ENCODE assay signal across 11 mouse cellular contexts in genomic region chr4:123819093-123819610, GRCm38 (mm10). TPM values are rescaled to one million over a fixed set of nuclear protein-coding genes. Genes with fewer than 3 reads are reported as not detected.
DNase-seq lines count a peak whose midpoint lies in the region; ATAC-seq and TF ChIP-seq lines count a peak whose summit lies in the region.
"Had no signal": no experiment of that assay in that cellular context is flagged by ENCODE, and none has a peak within 500 bp of the region (broad histone marks: within the 10 kb centered on the region; RNA-seq: fewer than 3 reads in every experiment).

No protein-coding gene starts in this region.

- H3K36me3 ChIP-seq in forebrain, postnatal 0 days (ENCODE audit: insufficient read depth) = no peaks in the 10 kb centered on the region
- H3K36me3 ChIP-seq in forebrain, embryonic 10.5 days (replicated peaks) = no peaks in the 10 kb centered on the region
- no peaks in the 10 kb centered on the region for H3K36me3 ChIP-seq in liver, embryonic 14.5 days (replicated peaks; ENCODE audit: control insufficient read depth, insufficient read depth, low read depth)
- H3K36me3 ChIP-seq in hindbrain, postnatal 0 days (ENCODE audit: insufficient read depth, low read length) = no peaks in the 10 kb centered on the region
- no peaks in the 10 kb centered on the region for H3K36me3 ChIP-seq in small intestine, adult 2 months (ENCODE audit: control insufficient read depth, insufficient read depth, low read length)
- H3K36me3 ChIP-seq: heart, embryonic 15.5 days; limb, embryonic 15.5 days had no signal

- no peak for TF ChIP-seq EP300 in liver, embryonic 14.5 days (IDR thresholded peaks at IDR 0.05; ENCODE audit: low read depth)

- H3K4me2 ChIP-seq in forebrain, postnatal 0 days (ENCODE audit: low read depth) = no peak overlapping the region
- no peak overlapping the region for H3K4me2 ChIP-seq in liver, embryonic 14.5 days (ENCODE audit: low read depth)
- H3K4me2 ChIP-seq in hindbrain, postnatal 0 days (ENCODE audit: low read depth, low read length) = no peak overlapping the region
- H3K4me2 ChIP-seq: heart, embryonic 15.5 days; limb, embryonic 15.5 days had no signal

- H3K27me3 ChIP-seq in forebrain, postnatal 0 days (ENCODE audit: insufficient read depth, low read length) = no peaks in the 10 kb centered on the region
- no peaks in the 10 kb centered on the region for H3K27me3 ChIP-seq in forebrain, embryonic 10.5 days (ENCODE audit: poor library complexity, severe bottlenecking)
- H3K27me3 ChIP-seq in liver, embryonic 14.5 days (ENCODE audit: control insufficient read depth, insufficient read depth, low read length) = no peaks in the 10 kb centered on the region
- H3K27me3 ChIP-seq in hindbrain, postnatal 0 days (ENCODE audit: insufficient read depth, low read length) = no peaks in the 10 kb centered on the region
- H3K27me3 ChIP-seq in small intestine, adult 2 months (ENCODE audit: control insufficient read depth, insufficient read depth, low read length) = no peaks in the 10 kb centered on the region
- H3K27me3 ChIP-seq: heart, embryonic 15.5 days; limb, embryonic 15.5 days had no signal

- peak; percentile 64 for TF ChIP-seq CTCF in forebrain, postnatal 0 days (IDR thresholded peaks at IDR 0.05; ENCODE audit: low read depth)
- peak; percentile 29 for TF ChIP-seq CTCF in liver, embryonic 14.5 days (IDR thresholded peaks at IDR 0.05; ENCODE audit: low read depth)
- TF ChIP-seq CTCF in hindbrain, postnatal 0 days (IDR thresholded peaks at IDR 0.05; ENCODE audit: low read depth) = peak; percentile 71
- peak; percentile 33; the same call in 1 of the 2 replicates for TF ChIP-seq CTCF in small intestine, adult 2 months (IDR thresholded peaks at IDR 0.05; ENCODE audit: extremely low read depth, insufficient read length, insufficient replicate concordance, low read depth, low read length)

- H3K27ac ChIP-seq in forebrain, postnatal 0 days (ENCODE audit: low read depth, low read length) = no peak overlapping the region
- H3K27ac ChIP-seq in forebrain, embryonic 10.5 days = no peak overlapping the region
- H3K27ac ChIP-seq in liver, embryonic 14.5 days = no peak overlapping the region
- H3K27ac ChIP-seq in hindbrain, postnatal 0 days = peak overlapping the region; percentile 26; the same call in 1 of the 2 replicates
- no peak overlapping the region for H3K27ac ChIP-seq in small intestine, adult 2 months (ENCODE audit: insufficient read depth, low read depth, low read length)
- H3K27ac ChIP-seq: heart, embryonic 15.5 days; limb, embryonic 15.5 days had no signal

- TF ChIP-seq POLR2A in small intestine, adult 2 months (IDR thresholded peaks at IDR 0.05; ENCODE audit: low read depth, low read length) = no peak

- H3K4me1 ChIP-seq in forebrain, postnatal 0 days (ENCODE audit: insufficient read depth) = no peaks in the 10 kb centered on the region
- peaks cover 8% of the 10 kb centered on the region for H3K4me1 ChIP-seq in forebrain, embryonic 10.5 days
- H3K4me1 ChIP-seq in liver, embryonic 14.5 days (replicated peaks; ENCODE audit: control insufficient read depth in 2 of 2, insufficient read depth in 2 of 2, low read length in 1 of 2) = no peaks in the 10 kb centered on the region
- H3K4me1 ChIP-seq in hindbrain, postnatal 0 days (ENCODE audit: insufficient read depth, low read length) = no peaks in the 10 kb centered on the region; the same call in 1 of the 2 replicates
- peaks cover 10% of the 10 kb centered on the region; the same call in 1 of the 2 replicates for H3K4me1 ChIP-seq in small intestine, adult 2 months (ENCODE audit: control insufficient read depth, insufficient read depth, insufficient read length, low read length)
- H3K4me1 ChIP-seq: heart, embryonic 15.5 days; limb, embryonic 15.5 days had no signal

- peak; percentile 52 for DNase-seq in forebrain, postnatal 0 days
- no peak for DNase-seq in forebrain, embryonic 10.5 days (ENCODE audit: extremely low spot score, low spot score)
- no peak for DNase-seq in liver, embryonic 14.5 days (ENCODE audit: low read depth in 3 of 3, low spot score in 3 of 3)
- no peak for DNase-seq in liver
- DNase-seq in hindbrain, postnatal 0 days (ENCODE audit: low spot score) = peak; percentile 66
- no peak for DNase-seq in gastrocnemius, postnatal 4 days (ENCODE audit: low spot score in 2 of 2)
- no peak for DNase-seq in cerebellum, adult 9-10 months
- DNase-seq: cerebellum, postnatal 36 days had no signal

- H3K9ac ChIP-seq in forebrain, postnatal 0 days = no peak overlapping the region
- no peak overlapping the region for H3K9ac ChIP-seq in liver, embryonic 14.5 days (replicated peaks)
- H3K9ac ChIP-seq in hindbrain, postnatal 0 days (replicated peaks; ENCODE audit: low read length) = no peak overlapping the region
- H3K9ac ChIP-seq: heart, embryonic 15.5 days; limb, embryonic 15.5 days had no signal

- WGBS in forebrain, postnatal 0 days = 34% methylated on average over 4 of the region's 4 CpGs
- 45% methylated on average over 4 of the region's 4 CpGs for WGBS in forebrain, embryonic 10.5 days
- 44% methylated on average over 4 of the region's 4 CpGs for WGBS in liver, embryonic 14.5 days (ENCODE audit: insufficient replicate concordance)
- 23% methylated on average over 4 of the region's 4 CpGs for WGBS in hindbrain, postnatal 0 days
- 76% methylated on average over 4 of the region's 4 CpGs for WGBS in small intestine, adult 2 months

- no peak overlapping the region for H3K4me3 ChIP-seq in forebrain, postnatal 0 days (ENCODE audit: low read depth, low read length)
- no peak overlapping the region for H3K4me3 ChIP-seq in forebrain, embryonic 10.5 days
- H3K4me3 ChIP-seq in liver, embryonic 14.5 days (ENCODE audit: insufficient read depth in 1 of 2, low read depth in 2 of 2, low read length in 2 of 2) = no peak overlapping the region
- H3K4me3 ChIP-seq in hindbrain, postnatal 0 days (ENCODE audit: low read length) = no peak overlapping the region
- H3K4me3 ChIP-seq in small intestine, adult 2 months (ENCODE audit: low read depth, low read length) = no peak overlapping the region
- H3K4me3 ChIP-seq: heart, embryonic 15.5 days; limb, embryonic 15.5 days had no signal

- ATAC-seq in forebrain, postnatal 0 days = peak; percentile 73
- ATAC-seq in liver, embryonic 14.5 days (ENCODE audit: insufficient read depth) = no peak
- peak; percentile 69; the same call in 1 of the 2 replicates for ATAC-seq in hindbrain, postnatal 0 days

- no peaks in the 10 kb centered on the region for H3K9me3 ChIP-seq in forebrain, postnatal 0 days (ENCODE audit: low read length)
- H3K9me3 ChIP-seq in forebrain, embryonic 10.5 days = no peaks in the 10 kb centered on the region
- H3K9me3 ChIP-seq in liver, embryonic 14.5 days (ENCODE audit: control insufficient read depth, low read length) = no peaks in the 10 kb centered on the region
- H3K9me3 ChIP-seq in hindbrain, postnatal 0 days (ENCODE audit: low read length) = no peaks in the 10 kb centered on the region
- H3K9me3 ChIP-seq: heart, embryonic 15.5 days; limb, embryonic 15.5 days had no signal

RNA-seq across cellular contexts. Expression of gene Rhbdl2, which starts 31.5 kb away (rescaled TPM):
- 0.48 and 0.54 TPM in 2 replicates for total RNA-seq in forebrain, postnatal 0 days (2014; rRNA removed)
- 0.73 and 0.86 TPM in 2 replicates for polyA plus RNA-seq in forebrain, postnatal 0 days (2015; fragmentation: Nextera tagmentation; extraction: Ambion mirVana)
- polyA plus RNA-seq in forebrain, embryonic 10.5 days (2016; fragmentation: Nextera tagmentation; extraction: Ambion mirVana) = 0.21 and 0.26 TPM in 2 replicates
- not detected in 2 replicates for polyA plus RNA-seq in liver, embryonic 14.5 days (2012; rRNA removed)
- not detected in 2 replicates for polyA plus RNA-seq in liver, embryonic 14.5 days (2014; fragmentation: Nextera tagmentation; extraction: Ambion mirVana)
- 1.8 and 7.0 TPM in 2 replicates for total RNA-seq in hindbrain, postnatal 0 days (2014; rRNA removed)
- 1.5 and 1.8 TPM in 2 replicates for polyA plus RNA-seq in hindbrain, postnatal 0 days (2015; fragmentation: Nextera tagmentation; extraction: Ambion mirVana)
- 3.3 and 6.2 TPM in 2 replicates for polyA plus RNA-seq in small intestine, adult 2 months (2012; rRNA removed)
- under 1 TPM in 1 of 2 experiments, not detected in 1; 0.29 TPM for total RNA-seq in gastrocnemius, postnatal 4 days (2021)

RNA-seq across cellular contexts. Expression of gene 4933427I04Rik, which starts 40.3 kb away (rescaled TPM):
- total RNA-seq in forebrain, postnatal 0 days (2014; rRNA removed) = not detected in 2 replicates
- polyA plus RNA-seq in forebrain, postnatal 0 days (2015; fragmentation: Nextera tagmentation; extraction: Ambion mirVana) = 0.09 and 0.11 TPM in 2 replicates
- polyA plus RNA-seq in forebrain, embryonic 10.5 days (2016; fragmentation: Nextera tagmentation; extraction: Ambion mirVana) = not detected in 2 replicates
- polyA plus RNA-seq in liver, embryonic 14.5 days (2012; rRNA removed) = not detected in 2 replicates
- polyA plus RNA-seq in liver, embryonic 14.5 days (2014; fragmentation: Nextera tagmentation; extraction: Ambion mirVana) = not detected in 2 replicates
- total RNA-seq in hindbrain, postnatal 0 days (2014; rRNA removed) = not detected in 2 replicates
- 0.10 and 0.18 TPM in 2 replicates for polyA plus RNA-seq in hindbrain, postnatal 0 days (2015; fragmentation: Nextera tagmentation; extraction: Ambion mirVana)
- polyA plus RNA-seq in small intestine, adult 2 months (2012; rRNA removed) = not detected in 2 replicates
- total RNA-seq in gastrocnemius, postnatal 4 days (2021) = not detected
- polyA plus RNA-seq: heart, embryonic 15.5 days had no signal

Comparison
In these comparisons a context has a peak if more than half of its experiments do, and no peak if none do; other contexts are left out.
1. DNase-seq: peak in forebrain, postnatal 0 days (single experiment) and hindbrain, postnatal 0 days (single experiment); none in forebrain, embryonic 10.5 days (single experiment), liver, embryonic 14.5 days (0 of 3), liver (single experiment), gastrocnemius, postnatal 4 days (0 of 2) and cerebellum, adult 9-10 months (single experiment).
2. Peak in every context shown above with its lines, with median percentiles within 50 percentile points of each other: CTCF ChIP-seq.